Mouse (Mus musculus): ENCODE data around the gene Tlcd2.

Tlcd2 gene

DNA sequence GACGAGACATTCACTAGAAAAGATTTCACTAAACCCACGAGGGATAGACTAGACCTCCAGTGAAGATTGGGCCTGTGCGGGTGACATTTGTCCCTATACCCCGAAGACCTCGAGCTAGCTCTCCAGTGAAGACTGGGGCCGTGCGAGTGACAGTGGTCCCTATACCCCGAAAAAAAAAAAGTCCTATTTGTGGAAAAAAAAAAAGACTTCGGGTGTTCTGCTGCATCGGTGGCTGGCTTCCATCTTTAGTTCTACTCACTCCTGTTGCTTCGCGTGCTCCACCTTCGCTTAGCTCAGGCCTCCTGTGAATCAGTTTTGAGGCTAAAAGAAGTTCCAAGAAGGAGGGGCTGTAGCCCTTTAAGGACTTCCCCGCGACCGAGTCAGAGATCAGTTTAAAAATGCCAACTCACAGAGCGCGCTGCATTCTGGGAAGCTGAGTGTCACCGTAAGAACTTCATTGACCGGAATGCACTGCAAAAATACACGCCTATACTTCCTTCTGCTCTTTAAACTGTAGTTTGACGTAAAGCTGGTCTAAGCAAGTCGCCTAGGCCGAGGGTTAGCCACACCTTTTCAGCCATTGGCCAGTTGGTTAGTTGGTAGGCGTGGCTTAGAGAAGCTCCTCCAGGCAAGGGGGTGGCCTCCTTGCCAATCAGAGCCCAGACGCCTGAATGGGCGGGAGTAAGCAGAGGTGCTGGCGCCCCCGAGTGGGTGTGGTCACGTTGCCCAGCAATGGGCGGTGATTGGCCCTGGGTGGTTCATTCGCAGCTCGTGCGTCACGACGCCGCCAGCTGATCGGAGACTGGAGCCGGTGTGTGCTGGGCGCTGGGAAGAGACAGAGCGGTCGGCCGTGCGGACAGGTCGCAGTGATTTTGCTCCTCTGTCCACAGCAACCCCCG lies at the start of gene Tlcd2:
Tlcd2 (plus strand) TSS at position 872 of the 899 bp plus-strand sequence.
- peak; percentile 97 for DNase-seq (ENCODE audit: low spot score)

- no peak for DNase-seq (ENCODE audit: low spot score)
Observed at GRCm38 (mm10) chr11:75415096-75415495, 46.4 kb upstream of the Tlcd2 start.

DNA sequence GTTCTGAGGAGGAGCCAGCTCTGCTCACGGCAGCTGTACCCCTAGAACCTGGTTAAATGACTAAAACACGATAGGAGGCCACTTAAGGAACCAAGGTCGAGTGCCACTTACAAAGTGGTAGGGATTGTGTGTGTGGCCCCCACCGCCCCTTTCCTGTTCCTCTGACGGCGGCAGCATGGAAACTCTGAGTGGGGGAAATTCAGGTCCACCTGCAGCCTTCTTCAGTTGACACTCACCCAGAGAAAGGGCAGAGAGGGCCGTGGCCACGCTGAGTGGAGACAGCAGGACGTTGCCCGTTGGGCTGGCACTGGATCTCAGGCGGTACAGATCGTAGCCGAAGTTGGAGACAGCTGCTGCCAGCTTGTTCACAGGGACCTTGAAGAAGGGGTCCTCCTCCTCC lies 45.5 kb upstream of the Tlcd2 start:
- no peak for DNase-seq (ENCODE audit: low spot score)

- no peak for DNase-seq (ENCODE audit: low spot score)
Observed at GRCm38 (mm10) chr11:75420037-75420436, 41.5 kb upstream of the Tlcd2 start.

DNA sequence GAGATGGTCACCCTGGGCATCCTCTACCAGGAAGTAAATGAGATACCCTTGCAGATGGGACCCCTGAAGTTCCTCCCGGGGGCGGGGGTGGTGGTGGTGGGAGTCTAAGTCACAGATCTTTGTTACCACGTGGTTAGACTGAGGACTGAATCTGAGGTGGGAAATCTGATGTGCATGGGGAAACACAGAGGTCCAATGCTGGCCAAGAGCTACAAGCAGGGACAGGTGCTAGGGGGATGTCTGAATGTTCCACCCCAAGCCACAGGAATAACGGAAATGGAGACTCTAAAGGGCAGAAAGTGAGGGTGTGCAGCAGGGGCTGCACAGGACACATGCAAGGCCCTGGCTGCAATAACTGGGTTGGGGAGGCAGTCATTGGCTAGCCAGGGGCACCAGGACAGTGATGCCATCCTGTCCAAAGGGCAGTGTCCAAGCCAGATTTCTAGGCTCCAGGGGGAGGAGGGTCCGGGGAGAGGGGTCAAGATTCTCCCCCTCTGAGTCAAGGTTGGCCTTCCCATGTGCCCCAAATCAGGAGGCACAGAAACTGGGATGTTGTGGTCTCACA lies 40.6 kb upstream of the Tlcd2 start:
- DNase-seq (ENCODE audit: low spot score), result no peak

DNA sequence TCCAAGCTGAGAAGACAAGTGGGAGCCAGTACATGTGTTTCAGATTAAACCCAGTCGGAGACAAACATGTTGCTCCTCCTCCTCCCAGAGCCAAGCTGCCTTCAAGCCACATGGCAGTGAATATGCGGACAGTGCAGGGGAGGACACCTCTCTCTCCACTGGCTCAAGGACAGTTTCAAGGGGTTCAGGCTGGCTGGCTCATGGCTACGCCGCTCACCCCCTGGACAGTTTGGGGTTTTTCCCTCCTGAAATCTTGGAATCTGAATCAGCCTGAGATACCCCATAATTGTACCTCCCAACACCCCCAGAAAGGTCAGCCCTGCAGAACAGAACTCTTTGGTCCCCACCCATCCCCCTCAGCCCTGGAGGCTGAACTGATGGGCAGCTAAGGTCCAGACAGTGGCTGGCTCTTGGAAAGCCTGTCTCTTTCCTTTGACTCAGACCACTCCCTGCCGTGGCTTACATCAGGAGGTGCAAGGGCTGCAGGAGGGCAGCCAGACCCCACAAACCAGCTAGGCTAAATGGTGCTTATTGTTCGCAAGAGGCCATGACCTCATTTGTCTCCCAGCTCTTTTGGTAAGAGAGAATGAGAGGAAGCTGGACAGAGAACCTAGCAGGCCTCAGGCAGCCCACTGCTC lies 40.0 kb upstream of the Tlcd2 start:
- DNase-seq (ENCODE audit: low spot score), result no peak

GRCm38 (mm10) chr11:75422013-75422792 lies 39.3 kb upstream of the Tlcd2 start, which contains the start of gene Serpinf1:
Gene Serpinf1 (minus strand): TSS chr11:75422701.
- no peak for DNase-seq (ENCODE audit: low spot score)

DNA sequence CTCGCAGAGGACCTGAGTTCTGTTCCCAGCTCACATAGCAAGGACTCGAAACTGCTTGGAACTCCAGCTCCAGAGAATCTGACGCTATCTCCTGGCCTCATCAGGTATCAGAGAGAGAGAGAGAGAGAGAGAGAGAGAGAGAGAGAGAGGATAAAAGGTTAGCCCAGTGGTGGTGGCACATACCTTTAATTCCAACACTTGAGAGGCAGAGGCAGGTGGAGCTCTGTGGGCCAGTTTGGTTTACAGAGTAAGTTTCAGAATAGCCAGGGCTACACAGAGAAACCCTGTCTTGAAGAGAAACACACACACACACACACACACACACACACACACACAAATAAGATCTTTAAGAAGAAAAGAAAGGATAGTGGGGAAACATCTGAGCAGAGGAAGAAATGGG lies 38.4 kb upstream of the Tlcd2 start:
- no peak for DNase-seq (ENCODE audit: low spot score)

DNA sequence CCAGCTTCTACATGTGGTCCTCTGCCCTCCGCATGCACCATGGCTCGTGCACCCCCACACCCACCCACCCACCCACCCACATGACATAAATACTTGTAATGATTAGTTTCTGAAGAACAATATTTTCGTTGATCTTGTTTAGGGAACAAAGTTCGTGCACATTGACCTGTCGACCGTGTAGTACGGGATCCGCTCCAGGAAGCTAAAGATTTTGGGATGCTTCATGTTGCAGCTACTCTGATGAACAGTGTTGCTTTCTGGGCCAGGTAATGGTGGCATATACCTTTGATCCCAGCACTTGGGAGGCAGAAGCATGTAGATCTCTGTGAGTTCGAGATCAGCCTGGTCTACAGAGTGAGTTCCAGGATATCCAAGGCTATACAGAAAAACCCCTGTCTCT lies 37.5 kb upstream of the Tlcd2 start:
- no peak for DNase-seq (ENCODE audit: low spot score)

GRCm38 (mm10) chr11:75424459-75424858 lies 37.1 kb upstream of the Tlcd2 start:
- no peak for DNase-seq (ENCODE audit: low spot score)

GRCm38 (mm10) chr11:75429019-75429705 lies 32.4 kb upstream of the Tlcd2 start:
- DNase-seq (ENCODE audit: low spot score), result no peak

- no peak for DNase-seq (ENCODE audit: low spot score)
Observed at GRCm38 (mm10) chr11:75431307-75431706, 30.2 kb upstream of the Tlcd2 start.

DNA sequence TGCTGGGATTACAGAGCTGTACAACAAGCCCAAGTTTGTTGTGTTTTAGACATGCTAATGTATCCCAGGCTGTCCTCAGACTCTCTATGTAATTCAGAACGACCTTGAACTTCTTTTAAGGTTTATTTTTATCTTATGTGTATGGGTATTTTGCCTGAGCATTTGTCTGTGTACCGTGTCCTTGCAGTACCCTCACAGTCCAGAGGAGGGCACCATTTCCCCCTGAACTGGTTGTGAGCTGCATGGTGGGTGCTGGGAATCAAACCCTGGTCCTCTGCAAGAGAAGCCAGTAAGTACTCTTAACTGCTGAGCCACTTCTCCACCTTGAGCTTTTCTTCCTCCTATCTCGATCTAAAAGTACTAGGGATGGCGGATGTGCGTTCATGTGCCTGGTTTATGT lies 27.4 kb upstream of the Tlcd2 start:
- no peak for DNase-seq (ENCODE audit: low spot score)

DNA sequence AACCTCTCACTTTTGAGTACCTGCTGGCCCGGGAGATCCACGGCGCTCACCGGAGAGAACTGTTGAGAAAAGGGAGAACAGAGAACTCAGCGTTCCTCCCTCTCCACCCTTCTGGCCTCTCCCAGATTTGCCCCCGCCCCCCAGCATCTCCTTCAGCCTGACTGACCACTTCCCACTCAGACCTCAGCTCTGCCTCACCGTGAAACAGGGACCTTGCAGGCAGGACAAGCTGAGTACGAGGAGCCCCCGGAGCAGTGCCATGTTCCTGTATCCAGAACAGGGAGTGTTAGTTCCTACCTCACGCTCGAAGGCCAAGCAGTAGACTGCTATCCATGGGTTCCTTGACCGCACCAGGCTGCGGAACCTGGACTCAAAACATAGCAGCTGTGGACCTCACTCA lies 23.3 kb upstream of the Tlcd2 start:
- no peak for DNase-seq (ENCODE audit: low spot score)

GRCm38 (mm10) chr11:75438804-75439203 lies 22.7 kb upstream of the Tlcd2 start:
- no peak for DNase-seq (ENCODE audit: low spot score)

GRCm38 (mm10) chr11:75439363-75439762 lies 22.2 kb upstream of the Tlcd2 start, which contains the start of gene Serpinf2:
Gene Serpinf2 (minus strand): TSS chr11:75439591.
- DNase-seq (ENCODE audit: low spot score), result no peak

GRCm38 (mm10) chr11:75439951-75440350 lies 21.6 kb upstream of the Tlcd2 start:
- no peak for DNase-seq (ENCODE audit: low spot score)

DNA sequence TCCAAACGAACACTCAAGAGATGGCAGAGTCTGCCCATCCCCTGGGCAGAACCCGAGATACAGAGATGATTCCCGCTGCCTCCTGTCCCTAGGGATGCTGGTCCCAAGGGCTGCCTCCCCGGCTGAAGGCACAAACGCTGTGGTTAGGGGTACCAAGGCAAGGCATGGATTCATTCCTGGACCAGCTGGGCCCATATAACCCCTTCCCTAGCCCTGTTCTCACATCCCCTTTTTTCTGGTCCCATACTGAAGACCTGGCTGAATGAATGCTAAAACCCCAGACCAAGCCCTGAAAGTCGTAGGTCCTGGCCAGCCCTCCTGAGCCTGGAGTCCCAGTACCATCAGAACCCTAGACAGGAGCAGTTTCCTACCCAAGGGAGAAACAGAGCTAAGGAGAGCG lies 20.5 kb upstream of the Tlcd2 start:
- DNase-seq (ENCODE audit: low spot score), result no peak

DNA sequence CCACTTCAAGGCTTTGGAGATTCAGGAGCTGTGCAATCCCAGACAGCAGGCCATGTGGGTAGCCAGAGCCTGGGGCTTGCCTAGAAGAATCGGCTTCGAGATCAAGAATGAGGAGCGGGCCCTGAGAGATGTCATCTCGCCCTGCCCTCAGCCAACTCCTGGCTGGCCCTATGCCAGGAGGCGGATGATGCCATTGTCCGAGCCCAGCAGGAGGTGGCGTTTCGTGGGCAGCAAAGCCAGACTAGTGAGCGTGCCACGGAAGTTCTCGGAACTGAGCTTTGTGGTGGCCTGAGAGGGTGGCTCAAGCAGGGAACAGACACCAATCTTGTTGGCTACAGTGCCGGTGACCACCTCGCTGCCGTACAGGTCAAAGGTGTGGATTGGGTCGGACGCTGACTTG lies 19.9 kb upstream of the Tlcd2 start:
- no peak for DNase-seq (ENCODE audit: low spot score)

DNA sequence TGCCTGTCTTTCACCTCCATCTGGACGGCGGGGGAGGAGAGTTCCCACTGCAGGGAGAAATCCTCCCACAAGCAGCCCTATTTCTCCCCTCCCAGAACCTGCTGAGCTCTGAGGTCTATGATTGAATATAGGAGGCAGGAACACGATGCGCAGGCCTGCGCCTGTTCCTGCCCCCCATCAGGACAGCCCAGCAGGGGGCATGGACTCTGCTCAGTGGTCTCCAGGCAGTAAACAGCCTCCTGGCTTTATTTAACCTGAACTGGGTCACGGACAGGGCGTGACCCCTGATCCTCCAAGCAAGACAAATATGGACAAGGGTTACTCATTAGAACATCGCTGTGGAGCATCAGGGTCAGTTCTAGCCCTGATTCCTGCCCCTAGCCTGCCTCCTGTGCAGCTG lies 17.8 kb upstream of the Tlcd2 start:
- no peak for DNase-seq (ENCODE audit: low spot score)

- DNase-seq (ENCODE audit: low spot score), result no peak
Observed at GRCm38 (mm10) chr11:75448575-75448974, 12.9 kb upstream of the Tlcd2 start.

GRCm38 (mm10) chr11:75449695-75450094 lies 11.8 kb upstream of the Tlcd2 start:
- DNase-seq (ENCODE audit: low spot score), result no peak
